Mouse (Mus musculus): ENCODE data around the gene Ssc5d.

DNA sequence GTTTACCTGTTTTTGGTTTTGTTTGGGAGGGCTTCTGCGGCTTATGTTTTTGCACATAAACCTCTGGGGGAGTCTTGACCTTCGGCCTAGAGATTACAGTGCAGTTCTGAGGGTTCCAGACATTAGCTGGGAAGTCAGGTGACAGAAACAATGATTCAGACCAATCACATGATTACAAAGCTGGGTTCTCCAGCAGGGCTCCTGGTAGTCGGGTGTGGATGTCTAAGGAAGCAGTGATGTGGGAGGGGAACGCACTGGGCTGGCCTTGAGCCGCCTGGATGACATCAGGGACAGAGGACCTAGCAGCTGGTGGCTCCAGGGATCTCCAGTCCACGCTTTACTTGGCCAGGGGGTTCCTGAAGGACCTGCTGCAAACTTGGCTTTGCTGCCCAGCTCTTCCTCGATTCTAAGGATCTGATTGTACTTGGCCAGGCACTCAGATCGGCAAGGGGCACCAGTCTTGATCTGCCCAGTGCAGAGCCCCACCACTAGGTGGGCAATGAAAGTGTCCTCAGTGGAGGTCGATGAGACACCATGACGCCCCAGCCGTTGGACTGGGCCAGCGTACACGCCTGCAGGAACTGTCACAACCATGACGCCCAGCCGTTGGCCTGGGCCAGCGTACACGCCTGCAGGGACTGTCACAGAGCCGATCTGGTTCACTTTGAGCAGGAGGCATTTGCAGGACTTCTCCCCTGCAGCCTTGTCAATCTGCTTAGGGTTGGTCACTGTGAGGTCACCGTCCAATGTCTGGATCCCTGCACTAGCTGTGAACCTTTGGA lies 25.2 kb downstream of the Ssc5d start:
- TF ChIP-seq CTCF (IDR thresholded peaks at IDR 0.05; ENCODE audit: borderline replicate concordance, control insufficient read depth, extremely low read depth, insufficient read depth, low read length, poor library complexity), result no peak
- TF ChIP-seq POLR2A (IDR thresholded peaks at IDR 0.05; ENCODE audit: control insufficient read depth, extremely low read depth, insufficient read depth, low read length, poor library complexity), result no peak

Data from thymus, adult 2 months (tissue).